Mouse (Mus musculus) gastrocnemius, adult 18-20 months (tissue): Measurements from ENCODE around the gene Rpl37. TPM values are rescaled to one million over a fixed set of nuclear protein-coding genes. Genes with fewer than 3 reads are reported as not detected.

Experiments
- DNase-seq: peaks from one replicate; pipeline ENCODE4 v3.0.0; 2021; ENCODE audit warnings: low spot score
- long read RNA-seq, 2 experiments: library from polyadenylated mRNA; stranded (forward); transcript quantifications; one replicate each; pipeline ENCODE4 v2.0.0; 2021
- total RNA-seq, 2 experiments: library from RNA; stranded (reverse); gene quantifications; 2 replicates each; pipeline ENCODE4 v1.2.3; 2021

Rpl37 gene
- 100 to 1,000 TPM; 186 to 194 TPM for total RNA-seq
- long read RNA-seq, experiment 1, transcript Rpl37-201 (4 exons, 835 nt), result major isoform, 155 of 160 reads
- long read RNA-seq, experiment 1, partial matches to known transcripts, result 1 of 160 reads
- long read RNA-seq, experiment 1, other reads (novel, unspliced or antisense), result 4 of 160 reads
- long read RNA-seq, experiment 2, transcript Rpl37-201 (4 exons, 835 nt), result major isoform, 165 of 175 reads
- long read RNA-seq, experiment 2, partial matches to known transcripts, result 3 of 175 reads
- long read RNA-seq, experiment 2, other reads (novel, unspliced or antisense), result 7 of 175 reads

DNA sequence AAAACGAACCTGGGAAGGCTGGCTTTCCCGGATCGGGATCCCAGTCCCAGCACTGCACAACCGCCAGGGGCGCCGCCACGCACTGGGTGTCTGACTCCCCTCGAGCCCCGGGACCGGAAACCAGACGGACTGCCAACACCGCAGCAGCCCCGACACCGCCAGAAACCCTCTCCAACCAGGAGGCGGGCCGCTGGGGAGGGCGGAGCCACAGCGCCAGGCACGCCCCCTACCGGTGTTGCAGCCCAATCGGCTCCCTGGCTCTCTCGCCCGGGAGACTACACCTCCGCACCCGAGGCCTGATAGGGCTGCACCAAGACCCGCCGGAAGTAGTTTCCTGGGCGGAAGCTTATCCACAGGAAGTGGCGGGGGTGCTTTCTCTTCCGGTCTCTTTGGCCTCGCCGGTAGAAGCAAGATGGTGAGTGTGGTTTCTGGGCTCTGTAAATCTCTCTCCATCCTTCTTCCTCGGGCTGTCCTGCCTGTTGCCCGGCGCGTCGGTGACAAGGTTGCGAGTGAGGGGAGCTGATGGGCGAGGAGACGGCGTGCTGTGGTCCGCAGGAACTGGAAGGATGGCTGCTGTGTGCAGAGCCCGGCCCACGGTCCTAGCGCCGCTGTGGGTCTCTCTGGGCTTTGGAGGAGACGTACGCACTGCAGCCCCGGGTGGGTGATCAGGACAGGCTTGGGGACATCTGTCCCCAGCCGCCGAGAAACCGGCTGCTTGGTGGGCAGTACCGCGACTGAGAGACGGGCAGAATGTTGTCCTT is at the start of gene Rpl37:
TSS of gene Rpl37 (plus strand) at position 376 of the 761 bp plus-strand sequence.
- peak; percentile 99 for DNase-seq

DNA sequence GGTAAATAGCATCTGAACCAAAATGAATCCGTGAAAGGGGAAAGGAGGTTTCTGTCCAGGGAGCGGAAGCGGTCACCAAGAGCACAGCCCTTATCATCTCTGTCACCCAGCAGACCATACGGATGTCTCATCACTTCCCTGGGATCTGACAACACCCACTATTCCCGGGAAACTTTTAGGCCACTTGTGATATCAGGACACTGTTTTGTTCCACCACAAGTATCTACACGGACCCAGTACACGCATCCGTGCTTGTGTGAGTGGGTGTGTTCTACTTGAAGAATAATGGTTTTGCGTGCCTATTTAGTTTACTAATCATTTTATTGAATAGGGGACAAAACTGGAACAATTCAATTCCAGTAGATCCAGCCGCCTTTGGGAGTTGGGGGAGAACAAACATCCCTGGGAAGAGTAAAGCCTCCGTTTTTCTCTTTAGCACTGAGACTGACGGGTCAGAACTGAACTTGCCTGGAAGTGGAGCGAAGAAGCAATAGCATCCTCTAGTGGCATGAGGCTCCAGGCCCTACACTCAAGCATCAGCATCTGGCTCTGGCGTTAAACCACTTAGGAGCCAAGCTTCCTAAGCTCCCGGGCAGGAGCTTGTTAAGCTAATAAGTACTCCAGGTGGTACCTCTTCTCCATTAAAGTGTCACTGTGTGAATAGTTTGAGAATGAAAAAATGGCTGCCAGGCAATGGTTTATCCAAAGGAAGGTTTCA is 47.5 kb upstream of the Rpl37 start:
- peak; percentile 32 for DNase-seq

DNA sequence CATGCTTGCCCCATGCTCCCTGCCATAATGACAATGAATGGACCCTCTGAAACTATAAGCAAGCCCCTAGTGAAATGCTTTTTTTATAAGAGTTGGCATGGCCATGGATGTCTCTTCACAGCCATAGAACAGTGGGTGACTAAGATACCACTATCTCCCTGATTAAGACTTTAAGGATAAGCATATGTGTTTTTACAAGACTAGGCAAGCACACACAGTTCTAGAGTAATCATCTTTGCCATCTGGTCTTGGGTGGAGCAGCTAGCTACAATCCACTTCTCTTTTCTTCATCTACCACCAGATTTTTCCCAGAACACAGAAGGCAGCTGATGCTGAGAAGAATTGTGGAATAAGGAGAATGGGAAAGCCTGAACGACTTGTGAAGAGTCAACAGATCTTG is 35.2 kb upstream of the Rpl37 start:
- no peak for DNase-seq

DNA sequence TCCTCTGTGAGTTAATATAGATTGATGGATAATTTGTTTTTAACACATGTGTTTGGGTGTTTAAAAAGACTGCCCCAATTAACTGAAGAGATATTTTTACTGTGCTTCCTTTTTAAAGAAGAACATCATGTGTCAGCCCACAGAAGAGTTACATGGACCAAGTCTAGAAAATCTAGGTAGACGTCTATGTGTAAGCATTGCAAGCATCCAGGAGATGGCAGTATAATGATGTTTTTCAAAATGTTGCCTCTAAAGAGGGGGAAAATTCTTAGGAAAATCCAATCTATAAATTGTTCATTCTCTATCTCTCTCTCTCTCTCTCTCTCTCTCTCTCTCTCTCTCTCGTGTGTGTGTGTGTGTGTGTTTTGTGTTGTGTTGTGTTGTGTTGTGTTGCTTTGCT is 30.3 kb upstream of the Rpl37 start:
- no peak for DNase-seq

DNA sequence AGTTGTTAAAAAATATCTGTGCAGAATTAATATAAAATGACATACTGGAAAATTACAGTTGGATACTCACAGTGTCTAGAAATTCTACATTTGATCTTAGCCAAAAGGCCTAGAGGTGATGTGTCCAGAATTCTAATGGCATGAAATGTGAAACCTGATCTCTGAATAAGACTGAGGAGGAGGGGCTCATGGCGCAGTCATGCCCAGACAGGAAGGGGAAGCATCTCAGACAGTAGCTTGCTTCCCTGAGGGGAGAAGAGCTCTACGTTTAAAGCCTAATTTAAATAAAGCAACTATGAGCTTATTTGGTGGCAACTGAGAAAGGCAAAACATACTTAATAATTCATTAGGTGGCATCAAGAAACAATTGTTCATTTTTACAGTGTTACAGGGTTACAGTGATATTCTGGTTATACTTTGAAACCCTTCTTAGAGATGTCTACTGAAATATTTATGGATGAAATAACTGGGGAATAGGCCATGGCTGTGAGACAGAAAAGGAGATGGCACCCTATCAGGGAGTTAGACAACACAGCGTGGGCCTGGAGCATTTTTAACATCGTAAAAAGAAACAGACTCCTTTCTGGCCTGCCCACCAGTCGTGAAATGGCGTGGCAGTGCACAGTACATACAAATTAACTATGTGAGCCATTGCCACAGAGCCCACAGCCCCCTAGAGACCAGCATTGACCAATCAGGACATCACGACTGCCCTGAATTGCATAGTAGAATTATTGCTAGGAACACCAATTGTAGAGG is 27.4 kb upstream of the Rpl37 start:
- DNase-seq, result no peak

DNA sequence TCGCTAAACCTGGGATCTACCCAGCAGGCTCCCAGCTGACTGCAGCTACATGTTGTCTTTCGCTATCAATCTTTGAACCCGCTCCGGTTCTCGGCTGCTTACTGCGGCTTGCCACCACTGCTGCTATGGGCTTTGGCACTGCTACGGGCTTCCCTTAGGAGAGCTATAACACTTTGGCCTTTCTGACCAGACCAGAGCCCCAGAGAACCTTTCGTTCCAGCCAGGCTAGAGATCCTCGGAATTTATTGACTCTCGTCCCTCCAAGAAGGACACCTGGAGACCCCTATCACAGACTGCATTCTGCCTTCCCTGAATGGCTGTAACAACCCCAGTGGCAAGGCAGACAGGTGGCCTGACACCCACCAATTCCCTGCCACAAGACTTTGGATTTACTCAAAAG is 26.3 kb upstream of the Rpl37 start:
- no peak for DNase-seq

DNA sequence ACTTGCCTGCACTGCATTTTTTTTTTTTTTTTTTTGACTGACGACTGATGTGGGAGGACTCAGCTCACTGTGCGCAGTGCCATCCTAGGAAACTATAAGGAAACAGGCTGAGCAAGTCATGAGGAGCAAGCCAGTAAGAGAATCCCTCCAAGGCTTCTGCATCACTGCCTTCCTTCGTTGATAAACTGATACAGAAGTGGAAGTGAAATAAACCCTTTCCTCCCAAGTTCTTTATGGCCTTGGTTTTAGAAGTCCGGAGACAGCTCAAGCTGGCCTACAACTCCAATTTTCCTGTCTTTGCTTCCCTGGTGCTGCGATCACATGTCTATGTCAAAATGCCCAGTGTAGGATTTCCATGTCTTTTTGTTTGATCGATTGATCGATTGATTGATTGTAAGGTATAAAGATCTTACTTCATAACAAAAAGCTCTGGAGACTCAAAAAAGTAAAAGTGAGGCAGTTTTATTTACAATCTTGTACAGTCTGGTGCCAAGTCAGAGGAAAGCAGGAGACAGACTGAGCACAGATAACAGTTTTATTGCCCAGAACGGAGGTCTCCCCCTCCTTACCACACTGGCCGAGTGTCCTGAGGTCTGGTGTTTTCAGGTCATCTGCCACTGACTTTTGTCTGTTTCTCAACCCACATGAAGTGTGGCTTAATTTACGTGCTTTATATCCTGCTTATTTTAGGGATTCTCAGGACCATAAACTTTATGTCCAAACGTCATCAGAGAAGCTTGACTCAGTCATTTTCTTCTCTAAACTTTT is 20.7 kb upstream of the Rpl37 start:
- DNase-seq, result no peak

DNA sequence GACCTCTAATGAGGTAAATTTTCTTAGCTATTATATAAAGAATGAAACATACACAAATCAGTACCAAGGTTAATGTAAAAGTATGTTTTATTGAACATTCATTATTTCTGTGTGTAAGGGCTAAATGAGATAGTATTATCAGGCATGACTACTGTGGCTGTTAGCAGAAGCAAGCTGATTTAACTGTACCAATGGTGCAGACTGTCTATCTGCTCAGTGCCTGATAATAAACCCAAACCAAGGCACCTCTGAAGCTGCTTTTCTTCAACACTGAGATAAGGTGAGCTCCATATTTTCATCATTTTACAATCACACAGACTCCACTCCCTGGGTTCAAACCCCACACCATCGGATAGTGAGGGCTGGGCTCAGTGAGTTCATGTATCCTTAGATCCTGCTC is 19.1 kb upstream of the Rpl37 start:
- DNase-seq, result no peak

DNA sequence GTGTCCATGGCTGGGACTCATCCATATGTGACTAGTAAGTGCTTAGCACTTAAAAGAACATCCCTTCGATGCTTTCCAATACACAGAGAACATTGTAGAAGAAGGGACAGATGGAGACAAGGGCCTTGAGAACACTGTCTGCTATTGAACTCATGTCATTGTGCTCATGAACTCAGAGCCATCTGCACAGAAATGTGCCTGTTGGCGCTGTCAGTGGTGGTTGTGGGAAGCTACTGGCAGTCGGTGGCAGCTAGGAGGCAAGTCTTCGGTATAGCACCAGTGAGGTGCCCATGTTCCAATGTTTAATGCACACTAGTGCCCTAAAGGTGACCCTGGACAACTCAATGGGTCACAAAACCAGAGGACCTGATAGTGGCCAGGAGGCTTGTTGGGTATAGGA is 14.1 kb upstream of the Rpl37 start:
- DNase-seq, result no peak

DNA sequence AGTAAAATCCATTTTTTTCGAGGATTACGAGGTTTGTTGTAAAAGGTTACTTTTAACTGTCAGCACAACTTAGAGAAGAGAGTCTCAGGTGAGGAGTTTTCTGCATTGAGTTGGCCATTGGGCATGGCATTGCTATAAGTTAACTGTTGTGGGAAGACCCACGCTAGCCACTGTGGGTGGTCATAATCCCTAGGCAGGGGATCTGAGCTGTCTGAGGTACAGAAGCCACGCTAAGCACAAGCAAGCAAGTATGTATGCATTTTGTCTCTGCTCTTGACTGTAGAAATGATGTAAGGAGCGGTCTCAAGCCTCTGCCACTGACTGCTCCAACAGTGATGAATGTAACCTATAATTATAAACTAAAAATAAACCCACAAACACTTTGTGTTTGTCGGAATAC is 10.6 kb upstream of the Rpl37 start:
- no peak for DNase-seq

DNA sequence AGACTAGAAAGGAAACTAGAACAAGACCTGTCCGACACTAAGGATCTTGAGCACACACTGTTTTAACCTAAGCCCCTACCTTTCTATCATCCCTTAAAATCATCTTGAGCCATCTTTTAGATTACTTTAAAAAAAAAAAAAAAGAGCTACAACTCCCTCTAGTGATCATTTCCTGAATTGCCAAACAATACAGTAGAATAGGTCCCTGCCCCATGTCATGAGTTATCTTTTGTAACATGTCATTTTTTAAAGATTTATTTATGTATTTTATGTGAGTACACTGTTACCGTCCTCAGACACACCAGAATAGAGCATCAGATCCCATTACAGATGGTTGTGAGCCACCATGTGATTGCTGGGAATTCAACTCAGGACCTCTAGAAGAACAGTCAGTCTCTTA is 10.2 kb upstream of the Rpl37 start:
- DNase-seq, result no peak

DNA sequence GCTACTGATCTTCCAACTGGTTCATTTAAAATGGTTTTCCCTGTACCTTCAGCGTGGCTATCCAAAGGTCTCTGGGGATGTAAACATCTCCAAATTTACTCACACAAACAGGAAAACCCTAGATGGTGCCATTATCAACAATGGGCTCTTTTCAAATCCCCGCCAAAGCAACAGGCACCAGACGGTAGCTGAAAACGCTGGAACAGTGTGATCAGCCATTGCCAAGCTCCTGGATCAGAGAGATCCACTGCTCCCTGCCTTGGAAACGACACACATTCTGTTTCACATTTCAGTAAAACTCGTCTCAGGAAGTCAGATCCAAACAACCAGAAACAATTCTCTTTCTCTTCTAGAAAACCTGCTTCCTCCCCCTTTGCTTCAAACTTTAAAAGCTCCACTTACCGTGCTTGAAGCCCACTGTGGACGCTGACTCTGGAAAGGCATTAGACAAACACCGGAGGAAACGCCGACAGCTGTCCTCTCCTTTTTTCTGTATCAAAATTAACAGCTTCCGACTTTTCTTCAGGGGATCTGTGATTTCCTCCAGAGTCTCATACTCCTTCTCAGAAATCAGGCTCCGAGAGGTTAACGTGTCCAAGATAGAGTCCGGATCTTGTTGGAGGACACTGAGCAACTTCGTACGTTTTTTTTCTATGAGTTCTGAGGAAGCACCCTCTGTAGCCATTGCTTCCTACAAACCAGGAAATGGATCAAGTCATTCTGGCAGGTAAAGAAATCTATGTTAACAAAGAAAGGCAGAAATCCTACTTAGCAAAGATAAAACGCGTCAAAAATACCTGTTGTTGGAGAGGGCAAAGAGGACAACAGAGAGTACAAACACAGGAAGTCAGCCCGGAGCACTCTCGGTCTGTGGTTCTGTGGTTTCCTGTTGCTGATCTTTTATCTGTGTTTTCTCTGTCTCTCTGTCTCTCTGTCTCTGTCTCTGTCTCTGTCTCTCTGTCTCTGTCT is 8.5 kb upstream of the Rpl37 start, which contains the start of gene Card6:
TSS of gene Card6 (minus strand) at position 854 of the 969 bp plus-strand sequence.
- no peak for DNase-seq

DNA sequence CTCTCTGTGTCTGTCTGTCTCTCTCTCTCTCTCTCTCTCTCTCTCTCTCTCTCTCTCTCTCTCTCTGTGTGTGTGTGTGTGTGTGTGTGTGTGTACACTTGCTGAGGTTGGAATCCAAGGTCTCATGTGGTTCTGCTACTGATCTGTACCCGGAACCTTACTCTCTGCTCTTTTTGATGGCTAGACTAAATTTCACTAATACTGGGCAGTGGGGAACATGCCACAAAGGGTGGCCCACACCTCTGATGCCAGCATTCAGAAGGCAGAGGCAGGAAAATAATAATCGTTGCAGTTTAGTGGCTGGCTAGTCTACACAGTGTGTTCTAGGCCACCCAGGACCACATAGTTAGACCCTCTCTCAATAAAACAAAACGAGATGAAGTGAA is 7.8 kb upstream of the Rpl37 start:
- no peak for DNase-seq

DNA sequence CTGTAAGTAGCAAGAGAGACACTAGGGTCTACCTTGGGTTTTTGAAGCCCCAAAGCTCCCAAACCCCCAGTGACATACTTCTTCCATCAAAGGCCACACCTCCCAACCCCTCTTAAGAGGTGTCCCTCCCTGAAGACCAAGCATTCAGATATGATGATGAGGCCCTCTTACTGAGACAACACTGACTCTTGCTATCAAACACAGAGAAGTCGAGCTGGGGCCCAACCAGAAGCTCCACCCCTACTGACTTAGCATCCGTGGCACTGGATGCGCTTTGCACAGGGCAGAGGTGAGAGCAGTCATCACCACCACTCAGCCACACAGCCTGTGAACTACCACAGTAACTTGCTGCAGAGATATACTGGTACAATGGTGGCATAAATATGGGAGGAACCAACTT is 3.8 kb upstream of the Rpl37 start:
- no peak for DNase-seq

DNA sequence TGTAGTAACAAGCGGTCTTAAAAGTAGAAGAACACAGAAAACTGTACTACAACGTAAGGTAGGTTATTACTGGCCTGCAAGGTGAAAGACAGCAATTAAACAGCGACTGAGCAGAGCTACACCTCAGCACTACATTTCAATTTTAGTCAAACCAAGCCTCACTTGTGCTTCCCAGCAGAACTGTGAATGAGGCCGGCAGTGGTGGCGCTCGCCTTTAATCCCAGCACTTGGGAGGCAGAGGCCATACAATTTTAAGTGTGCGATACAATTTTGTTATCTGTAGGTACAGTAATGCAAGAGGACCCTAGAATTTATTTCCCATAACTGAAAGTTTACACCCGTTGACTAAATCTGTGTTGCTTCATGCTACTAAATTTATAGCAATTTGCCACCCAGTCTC is 1.3 kb upstream of the Rpl37 start:
- DNase-seq, result no peak

DNA sequence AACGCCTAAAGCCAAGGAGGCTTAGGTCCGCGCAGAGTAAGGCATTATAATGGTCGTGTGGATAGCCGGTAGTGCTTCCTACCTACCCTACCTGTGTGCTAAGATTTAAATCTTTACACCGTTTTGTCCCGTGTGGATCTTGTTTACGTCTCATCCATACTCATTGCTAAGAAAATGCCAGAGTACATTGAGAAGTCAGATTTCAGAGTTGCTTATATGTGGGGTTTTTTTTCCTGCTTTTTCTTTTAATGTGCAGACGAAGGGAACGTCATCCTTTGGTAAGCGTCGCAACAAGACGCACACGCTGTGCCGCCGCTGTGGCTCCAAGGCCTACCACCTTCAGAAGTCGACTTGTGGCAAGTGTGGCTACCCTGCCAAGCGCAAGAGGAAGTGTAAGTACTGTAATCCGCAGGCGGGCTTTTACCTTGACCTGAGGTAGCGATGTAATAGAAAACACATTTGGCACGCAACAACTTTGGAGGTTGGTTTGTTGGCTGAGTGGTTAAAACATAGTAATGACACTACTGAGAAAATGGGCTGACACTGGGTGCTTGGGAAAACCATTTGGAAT is 671 bp downstream of the Rpl37 start:
- DNase-seq, result no peak

DNA sequence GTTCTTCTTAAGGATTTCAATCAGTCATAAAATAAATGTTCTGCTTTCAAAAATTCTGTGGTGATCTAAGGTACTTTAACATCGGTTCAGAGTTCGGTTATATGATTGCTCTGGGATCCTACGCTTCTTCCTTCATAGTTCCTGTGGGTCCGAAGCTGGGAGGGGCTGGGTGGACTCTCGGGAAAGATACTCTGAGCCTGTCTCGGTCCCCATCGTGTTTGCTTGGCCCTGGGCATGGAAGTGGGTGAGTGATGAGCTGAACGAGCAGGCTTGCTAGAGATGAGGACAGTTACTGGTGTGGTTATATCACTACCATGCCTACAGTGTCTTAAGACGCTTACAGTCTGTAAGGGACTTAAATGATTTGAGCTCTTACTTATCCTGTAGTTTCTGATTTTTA is 2.2 kb downstream of the Rpl37 start:
- no peak for DNase-seq

DNA sequence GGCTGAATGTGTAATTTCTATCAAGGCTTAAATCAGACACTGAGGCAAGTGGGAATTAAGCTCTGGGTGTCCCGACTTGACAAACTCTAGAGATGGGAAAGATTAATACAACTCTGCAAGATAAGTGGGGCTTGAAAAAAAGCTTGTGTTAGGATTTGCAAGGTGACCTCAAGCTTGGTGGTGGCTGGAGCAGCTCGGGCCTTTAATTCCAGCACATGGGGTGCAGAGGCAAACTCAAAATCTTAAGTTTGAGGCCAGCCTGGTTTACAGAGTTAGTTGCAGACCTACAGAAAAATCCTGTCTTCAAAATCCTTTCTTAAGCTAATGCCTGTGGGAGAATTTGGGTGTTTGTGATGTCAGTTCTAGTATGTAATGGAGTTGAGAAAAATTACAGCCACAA is 2.7 kb downstream of the Rpl37 start:
- DNase-seq, result no peak

DNA sequence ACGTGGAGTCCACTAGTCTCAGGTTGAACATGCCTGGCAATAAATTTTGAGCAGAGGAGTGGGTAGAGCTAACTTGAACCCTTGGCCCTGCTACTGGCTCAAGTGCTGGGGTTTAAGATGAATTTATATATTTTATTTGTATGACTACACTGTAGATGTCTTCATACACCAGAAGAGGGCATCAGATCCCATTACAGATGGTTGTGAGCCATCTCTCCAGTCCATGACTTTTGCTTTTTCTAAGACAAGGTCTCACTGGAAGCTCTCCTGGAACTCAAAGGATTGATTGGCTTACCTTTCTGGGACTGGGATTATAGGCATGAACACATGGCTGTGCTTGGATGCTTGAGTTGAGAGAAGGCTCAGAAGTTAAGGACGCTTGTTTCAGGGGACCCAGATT is 3.3 kb downstream of the Rpl37 start:
- no peak for DNase-seq
